Mouse (Mus musculus) 3T3-L1 (cell line): ENCODE measurements at regions not wholly inside any gene's neighbourhood (a gene's known extent, or its start where the extent isn't known, plus 50 kb on each side); places are given as distances from the start of the nearest gene placed in this dataset.

Source experiments
- DNase-seq: peaks from one replicate; pipeline ENCODE4 v3.0.0-alpha.2; 2015; ENCODE audit warnings: low read depth, low spot score

DNA sequence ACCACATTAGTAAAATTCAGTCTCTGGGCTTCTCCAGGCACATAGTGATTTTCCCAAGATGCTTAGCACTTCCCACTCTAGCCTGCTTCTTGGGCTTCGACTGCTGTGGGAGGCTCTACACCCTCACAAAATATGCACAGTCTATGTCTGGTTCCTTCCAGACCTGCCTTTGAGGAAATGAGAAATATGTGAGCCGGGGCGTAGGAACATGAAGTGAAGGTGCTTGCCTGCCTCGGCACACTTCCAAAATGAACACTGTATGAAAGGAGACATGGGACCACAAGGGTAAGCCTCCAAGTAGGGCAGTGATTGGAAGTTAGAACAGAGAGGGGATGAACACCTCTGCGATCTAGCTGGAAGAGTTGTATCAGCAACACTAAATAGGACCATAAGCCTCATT lies 54.5 kb downstream of the Gm10260 start:
- no peak for DNase-seq

DNA sequence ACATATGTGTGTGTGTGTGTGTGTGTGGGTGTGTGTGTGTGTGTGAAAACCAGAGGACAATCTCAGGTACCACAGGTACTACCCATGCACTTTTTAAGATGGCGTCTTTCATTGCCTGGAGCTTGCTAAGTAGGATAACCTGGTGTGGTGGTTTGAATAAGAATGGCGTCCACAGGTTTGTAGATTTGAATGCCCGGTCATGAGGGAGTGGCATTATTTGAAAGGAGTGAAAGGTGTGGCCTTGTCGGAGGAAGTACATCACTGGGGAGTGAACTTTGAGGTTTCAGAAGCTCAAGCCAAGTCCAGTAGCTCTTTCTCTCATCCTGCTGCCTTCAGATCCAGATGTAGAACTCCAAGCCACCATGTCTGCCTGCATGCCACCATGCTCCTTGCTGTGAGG lies 55.9 kb downstream of the Gm10260 start:
- DNase-seq, result no peak

DNA sequence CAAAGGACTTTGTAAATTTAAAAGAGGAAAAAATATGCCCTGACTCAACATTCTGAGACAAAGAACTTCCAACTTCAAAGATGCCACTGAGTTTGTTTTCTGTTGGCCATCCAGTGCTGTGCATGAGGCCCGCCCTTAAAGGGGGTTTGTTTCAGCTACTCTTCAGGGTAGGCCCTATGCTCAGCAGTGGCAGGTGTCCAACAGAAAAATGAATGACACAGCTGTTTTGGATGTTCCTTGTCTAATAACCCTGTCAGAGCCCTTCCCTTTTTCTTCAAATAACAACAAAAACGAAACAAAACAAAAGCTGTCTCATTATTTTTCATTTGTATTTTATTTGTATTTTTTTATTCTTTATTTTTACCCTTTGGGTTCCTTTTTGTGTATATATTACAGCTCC lies 61.5 kb downstream of the Gm10260 start:
- no peak for DNase-seq

DNA sequence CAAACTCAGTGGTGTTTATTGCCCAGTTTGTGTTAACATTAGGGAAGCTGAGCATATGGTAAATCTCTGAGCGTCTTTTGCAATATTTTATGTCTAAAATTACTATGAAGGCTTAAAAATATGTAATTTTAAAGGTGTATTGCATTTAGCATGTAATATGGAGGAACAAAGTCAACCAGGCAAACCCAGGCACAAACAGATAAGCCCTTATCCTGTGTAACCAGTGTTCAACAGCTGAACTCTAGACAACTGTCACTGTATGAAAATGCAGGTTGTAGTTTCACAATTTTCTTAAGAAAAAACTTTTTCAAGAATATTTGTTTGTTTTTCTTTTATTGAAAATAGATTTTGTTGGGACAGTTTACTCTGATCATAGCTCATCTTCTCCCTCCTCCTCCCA lies 62.1 kb downstream of the Gm10260 start:
- no peak for DNase-seq

DNA sequence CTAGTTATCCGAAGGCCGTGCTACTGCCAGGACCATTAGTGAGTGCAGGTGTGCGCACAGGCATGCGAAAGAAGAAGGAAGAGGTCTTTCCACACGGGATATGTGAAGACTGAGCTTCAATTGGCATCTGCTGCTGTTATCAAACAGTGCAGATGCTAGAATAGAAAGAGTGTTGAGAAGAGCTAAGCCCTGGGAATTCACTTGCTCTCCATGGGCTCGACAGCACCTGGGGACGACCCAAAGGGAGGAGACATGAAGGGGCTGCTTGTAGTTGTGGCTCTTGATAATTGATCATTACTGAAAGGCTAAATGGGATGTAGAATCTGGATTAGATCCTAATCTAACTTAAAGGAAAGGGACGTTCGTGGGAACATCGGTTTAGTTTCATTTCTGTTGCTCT lies 63.2 kb downstream of the Gm10260 start:
- no peak for DNase-seq

DNA sequence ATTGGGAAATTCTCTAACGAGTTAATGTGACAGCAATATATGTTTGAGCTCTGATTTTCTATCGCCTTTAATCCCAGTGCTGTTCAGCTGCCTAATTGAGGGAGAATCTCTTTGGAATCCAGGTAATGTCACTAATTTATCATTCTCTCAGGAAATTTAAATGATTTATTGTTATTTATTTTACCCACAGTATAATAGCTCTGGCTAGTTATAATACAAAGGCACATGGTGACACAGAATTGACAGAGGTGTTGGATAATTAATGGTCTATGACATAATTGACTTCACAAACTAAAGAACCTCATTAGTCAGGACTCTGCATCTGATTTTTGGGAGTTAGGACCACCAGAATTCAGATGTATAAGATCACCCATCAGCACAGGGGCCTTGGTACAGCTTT lies 65.4 kb downstream of the Gm10260 start:
- no peak for DNase-seq

DNA sequence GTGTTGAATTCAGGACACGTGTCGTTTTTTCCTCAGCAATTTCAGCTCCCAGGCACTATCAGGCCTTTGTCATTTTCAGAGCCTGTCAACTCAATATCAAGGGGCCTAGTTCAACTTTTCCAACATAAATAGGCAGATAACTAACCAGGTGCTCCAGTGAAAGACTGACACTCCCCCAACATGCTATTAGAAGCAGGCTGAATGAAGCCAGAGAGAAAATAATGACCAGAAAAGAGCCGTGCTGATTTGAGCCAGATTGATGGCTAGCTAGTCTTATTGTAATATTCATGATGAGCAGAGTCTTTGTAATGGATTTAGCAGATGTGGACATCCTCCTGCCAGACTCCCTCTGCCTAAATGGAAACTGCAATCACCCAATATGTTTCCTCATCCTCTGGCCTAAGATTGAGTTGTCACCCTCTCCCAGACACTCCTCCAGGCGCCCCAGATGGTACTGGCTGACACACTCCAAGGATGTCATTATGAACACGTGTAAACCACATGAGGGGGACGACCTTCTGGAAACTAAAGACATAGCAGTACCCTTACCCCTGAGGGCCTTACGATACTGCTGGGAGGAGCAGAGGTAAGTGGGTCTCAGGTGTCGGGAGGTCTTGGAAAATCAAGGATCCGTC lies 66.0 kb downstream of the Gm10260 start:
- no peak for DNase-seq

DNA sequence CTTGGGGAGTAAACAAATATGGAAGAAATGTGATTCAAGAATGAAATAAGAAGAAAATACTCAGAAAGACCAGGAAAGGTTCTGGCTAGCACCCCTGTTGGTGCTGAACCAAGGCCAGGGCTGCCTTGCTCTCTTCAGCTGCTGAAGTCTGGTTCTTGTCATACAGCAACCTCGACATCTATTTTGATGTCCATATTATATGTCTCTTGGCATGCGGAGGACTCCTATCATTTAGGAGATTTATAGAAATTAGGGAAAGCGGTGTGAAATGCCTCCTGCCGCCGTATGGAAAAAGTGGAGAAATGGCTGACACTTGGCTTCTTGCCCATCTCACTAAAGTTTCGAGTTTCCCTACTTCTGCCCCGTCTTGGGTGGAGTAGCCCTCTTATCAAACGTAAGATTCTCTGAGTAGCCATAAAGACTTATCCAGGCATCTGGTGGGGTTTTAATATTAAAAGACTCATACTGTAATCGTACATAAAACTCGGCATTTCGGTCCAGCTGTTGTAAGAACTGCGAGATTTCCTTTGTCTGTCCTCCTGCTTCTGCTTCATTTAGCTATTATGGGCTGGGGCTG lies 72.0 kb downstream of the Gm10260 start:
- DNase-seq, result no peak

DNA sequence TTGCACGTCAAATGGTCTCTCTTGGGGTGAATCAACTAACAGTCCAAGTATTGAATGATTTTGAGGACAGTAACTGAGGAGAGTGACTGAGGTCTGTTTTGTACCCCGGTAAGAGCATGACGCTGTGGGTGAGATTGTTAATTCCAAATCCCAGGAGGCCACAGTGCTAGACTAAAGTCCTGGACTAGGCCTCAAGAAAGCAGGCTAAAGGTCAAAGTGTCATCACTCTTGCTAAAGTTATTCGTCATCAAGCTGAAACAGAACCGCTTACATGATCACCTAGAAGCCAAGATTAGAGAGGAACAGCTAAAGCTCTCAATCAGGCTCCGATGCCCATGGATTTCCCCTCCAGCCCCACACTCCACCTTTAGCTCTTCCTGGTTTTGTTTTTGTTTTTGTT lies 76.6 kb downstream of the Gm10260 start:
- no peak for DNase-seq

DNA sequence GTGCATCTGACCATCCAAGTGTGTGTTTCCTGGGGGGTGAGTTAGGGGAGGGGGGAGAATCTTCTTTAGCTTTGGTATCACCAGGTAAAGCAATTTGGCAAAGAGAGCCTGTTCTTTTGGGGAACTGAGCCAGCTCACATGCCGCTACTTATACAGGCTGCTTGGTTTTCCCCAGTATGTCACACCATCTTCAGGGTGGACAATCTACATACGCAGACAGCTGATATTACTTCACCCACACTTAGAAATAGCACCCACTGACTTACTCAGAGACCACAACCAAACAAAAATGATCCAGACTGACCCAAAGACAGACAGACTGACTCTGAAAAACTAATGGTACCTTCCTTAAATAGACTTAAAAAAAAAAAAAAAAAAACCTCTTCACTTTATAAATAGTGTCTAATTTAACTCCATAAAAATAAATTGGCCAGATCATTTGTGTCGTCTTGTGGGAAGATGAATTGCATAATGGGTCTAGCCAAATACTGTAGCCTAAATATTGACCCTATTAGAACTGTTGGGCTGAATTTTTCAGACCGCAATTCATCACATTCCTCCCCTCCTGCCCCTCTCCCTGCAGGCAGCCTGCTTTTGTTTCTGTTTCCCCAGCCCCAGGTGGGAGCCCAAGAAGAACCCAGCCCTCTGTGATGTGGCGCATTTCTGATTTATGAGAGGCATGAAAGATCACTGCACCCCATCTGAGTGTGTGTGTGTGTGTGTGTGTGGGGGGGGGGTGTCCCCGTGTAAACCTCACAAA lies 79.0 kb downstream of the Gm10260 start:
- DNase-seq, result no peak

DNA sequence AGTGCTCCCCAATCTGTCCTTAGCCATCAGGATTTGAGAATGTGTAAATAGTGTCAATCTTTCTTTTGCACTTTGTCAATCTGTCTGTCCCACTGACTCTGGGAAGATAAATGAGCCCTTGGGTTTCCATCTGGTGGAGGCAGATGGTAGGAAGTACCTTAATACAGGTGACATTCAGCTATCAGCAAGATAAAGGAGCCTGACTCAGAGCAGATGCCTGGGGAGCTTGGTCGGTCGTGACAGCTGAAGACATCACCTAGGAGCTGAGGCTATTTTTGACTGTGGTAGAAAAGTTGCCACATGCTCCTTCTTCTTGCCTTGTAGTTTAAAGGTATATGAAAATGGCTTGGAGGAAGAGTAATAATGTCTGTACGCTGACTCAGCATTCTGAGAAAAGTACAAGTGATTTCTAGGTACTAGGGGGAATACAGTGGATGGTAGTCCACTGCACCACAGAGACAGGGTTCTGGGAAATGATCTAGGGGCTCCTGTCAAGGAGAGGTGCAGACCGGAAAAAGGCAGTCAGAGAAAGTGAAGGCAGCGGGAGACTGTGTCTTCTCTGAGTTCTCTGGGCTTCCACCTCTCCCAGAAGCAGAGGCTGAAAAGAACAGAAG lies 80.0 kb downstream of the Gm10260 start:
- no peak for DNase-seq

DNA sequence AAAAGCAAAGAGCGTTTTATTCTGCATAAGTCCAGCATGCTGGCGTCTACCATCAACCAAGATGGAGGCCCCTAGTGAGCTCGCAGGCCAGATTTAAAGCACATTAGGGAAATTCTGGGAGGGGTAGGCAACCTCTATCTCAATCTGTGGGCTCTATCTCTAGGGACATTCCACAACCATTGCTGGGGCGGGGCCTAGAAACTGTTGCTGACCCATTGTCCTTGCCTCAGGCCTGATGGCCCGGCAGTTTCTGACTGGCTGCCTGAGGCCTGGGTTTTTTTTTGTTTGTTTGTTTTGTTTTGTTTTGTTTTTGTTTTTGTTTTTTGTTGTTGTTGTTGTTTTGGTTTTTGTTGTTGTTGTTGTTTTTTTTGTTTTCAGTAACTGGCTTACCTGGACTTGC lies 81.4 kb downstream of the Gm10260 start:
- peak; percentile 49 for DNase-seq

DNA sequence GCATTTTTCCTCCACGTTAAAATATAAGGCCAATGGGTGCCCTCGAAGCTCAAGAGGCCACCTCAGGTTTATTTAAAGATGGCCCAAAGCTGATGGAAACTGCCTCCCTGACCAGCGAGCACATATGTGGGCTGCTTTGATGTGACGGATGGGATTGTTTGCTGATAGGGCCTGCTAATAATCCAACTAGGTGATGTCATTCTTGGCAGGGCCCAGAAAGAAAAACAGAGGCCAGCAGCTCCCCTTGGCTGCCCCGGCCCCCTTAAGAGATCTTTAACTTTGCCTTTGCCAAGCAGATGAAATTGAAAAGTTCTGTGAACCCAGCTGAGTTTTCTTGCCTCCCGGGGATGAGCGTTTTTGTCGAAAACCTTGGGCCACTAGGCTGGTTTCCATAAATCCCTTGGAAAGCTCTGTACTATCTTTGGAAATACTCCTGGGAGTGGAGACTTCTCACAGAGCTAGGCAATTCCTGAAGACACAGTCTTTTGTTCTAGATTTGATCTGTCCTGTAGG lies 83.8 kb downstream of the Gm10260 start:
- no peak for DNase-seq

DNA sequence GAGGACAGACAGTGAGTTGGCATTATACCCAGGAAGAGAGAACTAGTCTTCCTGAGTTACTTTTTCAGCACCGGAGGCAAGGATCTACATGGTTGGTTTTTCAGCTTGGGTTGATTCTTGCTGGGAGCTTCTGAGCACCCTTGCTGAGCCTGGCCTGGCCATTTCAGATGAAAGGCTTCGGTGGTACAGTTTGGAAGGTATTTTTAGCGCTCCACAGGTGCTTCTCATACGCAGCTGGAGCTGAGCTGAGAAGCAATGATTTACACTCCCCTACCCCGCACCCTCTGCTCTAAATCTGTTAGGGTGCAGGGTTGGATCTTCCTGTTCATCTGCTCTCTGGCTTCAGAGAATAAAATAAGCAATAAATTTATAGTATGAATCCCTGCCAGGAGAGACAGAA lies 87.3 kb downstream of the Gm10260 start:
- DNase-seq, result no peak

DNA sequence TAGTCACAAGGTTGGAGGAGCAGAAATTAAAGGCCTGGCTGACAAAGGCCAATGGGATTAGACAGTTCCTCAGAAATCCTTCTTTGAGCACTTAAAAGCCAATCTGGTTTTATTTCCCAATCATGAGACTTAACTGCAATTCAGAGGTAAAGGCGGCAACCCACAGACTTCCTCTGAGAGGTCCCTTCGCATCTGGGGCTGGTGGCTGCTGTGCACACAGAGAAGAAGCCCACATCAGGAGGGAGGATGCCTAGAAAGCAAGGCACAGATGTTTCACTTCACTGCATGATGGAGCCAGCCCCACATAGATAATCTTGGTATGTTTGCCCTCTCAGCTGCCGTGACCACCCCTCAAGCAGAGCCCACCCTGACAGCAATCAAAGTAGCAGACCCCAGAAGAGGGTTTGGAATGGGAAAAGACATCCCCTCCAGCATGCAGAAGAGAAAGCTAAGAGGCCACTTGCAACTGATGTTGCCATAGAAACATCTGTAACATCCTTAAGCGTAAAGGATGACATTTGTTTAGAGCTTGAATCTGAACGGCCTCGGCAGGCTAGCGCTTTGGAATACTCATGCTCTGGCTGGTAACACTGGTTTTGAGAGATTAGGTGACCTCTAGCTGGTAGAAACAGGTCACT lies 88.3 kb downstream of the Gm10260 start:
- no peak for DNase-seq

DNA sequence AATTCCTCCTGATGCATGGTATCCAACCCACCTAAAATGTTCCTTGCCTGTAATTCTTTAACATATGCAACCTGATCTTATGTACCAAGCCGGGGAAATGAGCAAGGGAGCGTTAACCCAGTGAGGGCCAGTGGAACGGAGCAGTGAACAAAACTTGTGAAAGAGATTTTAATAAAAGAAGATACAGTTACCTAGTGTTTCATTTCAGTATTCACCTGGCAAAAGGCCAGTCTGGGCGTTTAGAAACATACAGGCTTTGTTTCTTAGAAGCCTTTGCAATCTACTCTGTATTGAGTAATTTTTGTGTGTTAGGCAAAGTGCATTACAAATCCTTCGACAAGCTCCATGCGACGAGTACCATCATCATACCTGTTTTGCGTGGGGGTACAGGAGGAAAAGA lies 91.1 kb downstream of the Gm10260 start:
- DNase-seq, result no peak

DNA sequence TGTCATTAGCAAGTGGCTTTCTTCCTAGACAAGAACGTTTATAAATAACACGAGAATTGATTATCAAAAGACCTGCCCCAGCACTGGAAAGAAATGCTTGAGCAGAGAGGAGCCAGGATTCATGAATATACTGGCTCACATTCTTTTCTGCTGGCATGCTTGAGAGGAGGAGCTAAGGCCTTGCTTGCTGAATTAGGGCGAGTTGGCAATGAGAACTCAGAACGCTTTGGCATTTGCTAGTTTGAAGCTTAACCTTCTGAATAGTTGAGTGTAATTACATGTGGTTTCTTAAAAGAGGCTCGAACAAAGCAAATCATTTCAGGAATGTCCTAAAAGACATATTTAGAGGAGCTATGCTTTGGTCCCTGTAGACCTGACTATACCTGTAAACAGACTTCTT lies 91.5 kb downstream of the Gm10260 start:
- peak; percentile 24 for DNase-seq

DNA sequence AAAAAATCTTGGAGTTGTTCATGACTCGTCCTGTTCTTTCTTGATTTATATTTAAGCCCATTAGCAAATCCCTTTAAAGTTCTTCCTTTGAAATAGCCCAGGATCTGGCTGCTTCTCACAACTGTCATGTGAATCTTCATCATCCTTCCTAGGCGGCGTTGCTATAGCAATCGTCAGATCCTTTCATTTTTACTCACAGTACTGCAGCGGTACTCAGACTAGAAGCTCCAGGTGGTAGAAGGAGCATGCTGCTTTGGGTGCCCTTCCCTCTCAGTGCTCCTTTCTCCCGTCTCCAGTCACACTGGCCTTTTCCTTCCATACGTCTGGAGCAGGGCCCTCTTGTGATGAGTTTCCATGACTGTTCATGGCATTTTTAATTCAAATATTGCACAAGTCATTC lies 93.1 kb downstream of the Gm10260 start:
- peak; percentile 44 for DNase-seq

DNA sequence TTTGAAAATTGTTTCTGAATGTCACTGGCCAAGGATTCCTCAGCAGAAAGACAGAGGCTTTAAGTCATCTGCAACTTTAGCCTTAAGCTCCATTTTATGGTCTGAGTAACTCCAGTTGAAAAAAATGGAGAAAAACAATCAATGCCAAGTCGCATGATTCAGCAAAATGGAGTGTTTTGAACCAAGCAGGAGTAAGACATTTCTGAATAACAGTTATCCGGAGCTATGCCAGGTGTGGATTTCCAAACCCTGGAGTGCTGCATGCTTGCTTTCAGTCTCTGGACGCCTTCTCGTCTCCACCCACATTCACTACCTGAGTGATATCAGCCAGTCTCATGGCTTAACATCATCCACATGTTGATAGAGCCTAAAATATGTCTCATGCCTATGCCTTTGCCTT lies 93.7 kb downstream of the Gm10260 start:
- peak; percentile 82 for DNase-seq

DNA sequence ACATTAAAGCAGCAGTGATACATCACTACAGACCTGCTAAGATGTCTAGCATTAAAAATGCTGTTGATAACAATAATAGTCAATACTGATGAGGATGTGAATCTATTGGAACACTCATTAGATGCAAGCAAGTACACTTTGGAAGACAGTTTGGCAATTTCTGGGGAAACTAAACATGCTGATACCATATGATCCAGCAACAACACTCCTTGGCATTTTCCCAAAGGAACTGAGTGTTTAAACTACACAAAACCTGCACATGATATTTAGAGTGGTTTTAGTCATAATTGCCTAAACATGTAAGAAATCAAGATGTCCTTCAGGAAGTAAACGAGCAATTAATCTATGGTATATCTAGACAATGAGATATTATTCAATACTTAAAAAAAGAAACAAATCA lies 95.2 kb downstream of the Gm10260 start:
- no peak for DNase-seq

DNA sequence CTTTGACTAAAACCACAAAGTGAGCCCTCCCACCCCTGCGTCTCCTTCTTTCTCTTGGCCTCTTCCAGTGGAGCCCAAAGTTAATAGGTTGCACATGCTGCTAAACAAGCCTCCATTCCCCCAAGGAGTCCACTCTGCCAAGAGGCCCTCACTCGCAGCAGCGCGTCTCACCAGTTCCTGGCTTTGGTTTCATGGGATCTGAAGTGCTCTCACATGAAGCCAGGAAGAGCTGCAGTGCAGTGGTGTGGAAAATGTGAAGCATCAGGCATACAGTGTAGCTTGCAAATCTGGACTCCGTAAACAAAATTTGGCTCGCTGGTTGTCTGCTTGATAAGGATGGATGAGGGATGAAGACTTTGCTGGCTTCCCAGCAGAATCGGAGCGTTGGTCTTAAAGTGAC lies 97.7 kb downstream of the Gm10260 start:
- peak; percentile 83 for DNase-seq

DNA sequence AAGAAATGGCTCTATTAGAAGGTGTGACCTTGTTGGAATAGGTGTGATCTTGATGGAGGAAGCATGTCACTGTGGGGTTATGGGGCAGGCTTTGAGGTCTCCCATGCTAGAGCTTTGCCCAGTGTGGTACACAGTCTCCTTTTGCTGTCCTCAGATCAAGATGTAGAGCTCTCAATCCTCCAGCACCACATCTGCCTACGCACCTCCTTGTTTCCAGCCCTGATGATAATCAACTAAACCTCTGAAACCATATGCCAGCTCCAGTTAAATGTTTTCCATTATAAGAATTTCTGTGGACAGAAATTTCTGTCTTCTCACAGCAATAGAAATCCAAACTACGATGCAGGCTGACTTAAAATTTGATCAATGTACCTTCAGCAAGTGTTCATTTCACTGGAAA lies 103.8 kb downstream of the Gm10260 start:
- DNase-seq, result no peak
